Mouse (Mus musculus): ENCODE results near the gene Unc45a.

Unc45a gene

GRCm38 (mm10) chr7:80371041-80371751, 30.4 kb upstream of the Unc45a start, which contains the start of gene Man2a2:
Gene Man2a2, minus strand, starts transcription at chr7:80371375.
- POLR2A ChIA-PET: interaction anchor here in 3 of 4 experiments (0.6 to 3.8 kb wide), 41 partner anchors 9 to 489 kb away, joined by 3 to 31 read pairs (median 4); partner anchors contain the start of genes Hddc3 (in 3 of the 3), Rccd1 (in 2 of the 3), Cib1 (in 1 of the 3) and Gdpgp1 (in 1 of the 3)
- CTCF ChIA-PET: interaction anchor here (0.6 to 1.7 kb wide), 28 partner anchors 8 to 370 kb away, joined by 3 to 10 read pairs (median 4); partner anchors contain the start of genes Hddc3 (in 4 of the 4), Rccd1 (in 1 of the 4) and Unc45a (in 1 of the 4)

- POLR2A ChIA-PET: interaction anchor here in 3 of 4 experiments (0.6 to 3.8 kb wide), 41 partner anchors 9 to 490 kb away, joined by 3 to 31 read pairs (median 4); partner anchors contain the start of genes Hddc3 (in 3 of the 3), Rccd1 (in 2 of the 3), Cib1 (in 1 of the 3) and Gdpgp1 (in 1 of the 3)
- CTCF ChIA-PET: interaction anchor here (0.6 to 1.7 kb wide), 27 partner anchors 9 to 370 kb away, joined by 3 to 10 read pairs (median 4); partner anchors contain the start of genes Hddc3 (in 4 of the 4), Unc45a (in 2 of the 4) and Rccd1 (in 1 of the 4)
Observed at GRCm38 (mm10) chr7:80370649-80371040, 29.8 kb upstream of the Unc45a start.

- ChIA-PET POLR2A (interaction anchor here in 3 of 4 experiments (0.6 to 3.8 kb wide), 38 partner anchors 7 to 491 kb away, joined by 3 to 31 read pairs (median 4); partner anchors contain the start of genes Hddc3 (in 2 of the 3), Rccd1 (in 2 of the 3), Cib1 (in 1 of the 3) and Gdpgp1 (in 1 of the 3)), CTCF (interaction anchor here (0.7 to 2.4 kb wide), 26 partner anchors 9 to 371 kb away, joined by 3 to 10 read pairs (median 4); partner anchors contain the start of genes Hddc3 (in 4 of the 4), Rccd1 (in 1 of the 4) and Unc45a (in 1 of the 4))
Observed at GRCm38 (mm10) chr7:80369967-80370431, 29.2 kb upstream of the Unc45a start.

- ChIA-PET POLR2A (interaction anchor here in 3 of 4 experiments (0.6 to 3.8 kb wide), 21 partner anchors 8 to 816 kb away, joined by 3 to 31 read pairs (median 5); partner anchors contain the start of genes Rccd1 (in 2 of the 3), Blm (in 1 of the 3), Cib1 (in 1 of the 3) and Gdpgp1 (in 1 of the 3)), CTCF (interaction anchor here (0.6 to 2.4 kb wide), 11 partner anchors 8 to 215 kb away, joined by 3 to 11 read pairs (median 6); partner anchors contain the start of gene Hddc3 (in 2 of the 4))
Observed at GRCm38 (mm10) chr7:80369461-80369860, 28.7 kb upstream of the Unc45a start.

- POLR2A ChIA-PET: interaction anchor here in 3 of 4 experiments (0.7 to 3.8 kb wide), 19 partner anchors 9 to 816 kb away, joined by 3 to 31 read pairs (median 5); partner anchors contain the start of genes Blm (in 1 of the 3), Hddc3 (in 1 of the 3), Idh2 (in 1 of the 3) and Rccd1 (in 1 of the 3)
- CTCF ChIA-PET: interaction anchor here (0.5 to 2.4 kb wide), 16 partner anchors 9 to 238 kb away, joined by 3 to 11 read pairs (median 6); partner anchors contain the start of gene Hddc3 (in 2 of the 4)
Observed at GRCm38 (mm10) chr7:80368635-80369421, 28.0 kb upstream of the Unc45a start.

- POLR2A ChIA-PET: interaction anchor here in 2 of 4 experiments (0.9 to 3.8 kb wide), 11 partner anchors 9 to 237 kb away, joined by 3 to 31 read pairs (median 5); partner anchors contain the start of genes Hddc3 (in 1 of the 2) and Rccd1 (in 1 of the 2)
- CTCF ChIA-PET: interaction anchor here in 3 of 4 experiments (1.1 to 2.4 kb wide), 9 partner anchors 9 to 228 kb away, joined by 3 to 11 read pairs (median 5); partner anchors contain the start of genes Hddc3 (in 2 of the 3) and Unc45a (in 1 of the 3)
Observed at GRCm38 (mm10) chr7:80368009-80368408, 27.2 kb upstream of the Unc45a start.

GRCm38 (mm10) chr7:80367232-80367631, 26.4 kb upstream of the Unc45a start:
- POLR2A ChIA-PET: interaction anchor here in 2 of 4 experiments (1.0 to 3.3 kb wide), 6 partner anchors 9 to 168 kb away, joined by 3 to 11 read pairs (median 4); partner anchors contain the start of genes Blm (in 1 of the 2) and Rccd1 (in 1 of the 2)

GRCm38 (mm10) chr7:80365759-80366158, 25.0 kb upstream of the Unc45a start:
- POLR2A ChIA-PET: interaction anchor here in 1 of 4 experiments (1.0 to 1.8 kb wide), 4 partner anchors 21 to 468 kb away, joined by 3 to 5 read pairs (median 3); partner anchors contain the start of gene Blm
- CTCF ChIA-PET: interaction anchor here in 2 of 4 experiments (1.0 to 1.8 kb wide), 2 partner anchors 12 kb away, joined by 5 to 11 read pairs; no protein-coding TSS in a partner anchor

More at GRCm38 (mm10) chr7:80367232-80367631, 26.4 kb upstream of the Unc45a start:
- CTCF ChIA-PET: interaction anchor here in 3 of 4 experiments (1.1 to 2.4 kb wide), 6 partner anchors 10 to 227 kb away, joined by 3 to 11 read pairs (median 6); partner anchors contain the start of genes Hddc3 (in 1 of the 3) and Unc45a (in 1 of the 3)

GRCm38 (mm10) chr7:80360435-80360834, 19.6 kb upstream of the Unc45a start:
- ChIA-PET POLR2A (interaction anchor here in 3 of 4 experiments (0.7 to 1.5 kb wide), 6 partner anchors 10 to 206 kb away, joined by 3 to 4 read pairs (median 3); partner anchors contain the start of gene Man2a2 (in 1 of the 3)), CTCF (interaction anchor here in 2 of 4 experiments (0.6 to 1.4 kb wide), 3 partner anchors 12 to 64 kb away, joined by 3 to 5 read pairs (median 3); no protein-coding TSS in a partner anchor)

GRCm38 (mm10) chr7:80358039-80358438, 17.2 kb upstream of the Unc45a start:
- ChIA-PET POLR2A (interaction anchor here in 3 of 4 experiments (0.9 to 2.3 kb wide), 7 partner anchors 9 to 205 kb away, joined by 3 to 9 read pairs (median 4); partner anchors contain the start of gene Hddc3 (in 2 of the 3)), CTCF (interaction anchor here in 3 of 4 experiments (0.9 to 2.1 kb wide), 3 partner anchors 15 kb away, joined by 3 to 9 read pairs (median 3); partner anchors contain the start of gene Hddc3 (in 3 of the 3))

- POLR2A ChIA-PET: interaction anchor here in 3 of 4 experiments (0.5 to 2.3 kb wide), 9 partner anchors 10 to 204 kb away, joined by 3 to 9 read pairs (median 4); partner anchors contain the start of gene Hddc3 (in 1 of the 3)
- CTCF ChIA-PET: interaction anchor here in 3 of 4 experiments (0.6 to 2.1 kb wide), 6 partner anchors 14 to 565 kb away, joined by 3 to 9 read pairs (median 3); partner anchors contain the start of gene Hddc3 (in 2 of the 3)
Observed at GRCm38 (mm10) chr7:80357156-80357555, 16.4 kb upstream of the Unc45a start.

GRCm38 (mm10) chr7:80356351-80356750, 15.5 kb upstream of the Unc45a start:
- POLR2A ChIA-PET: interaction anchor here (0.5 to 2.3 kb wide), 20 partner anchors 8 to 246 kb away, joined by 3 to 9 read pairs (median 4); partner anchors contain the start of genes Hddc3 (in 3 of the 4), Rccd1 (in 1 of the 4) and Unc45a (in 1 of the 4)
- CTCF ChIA-PET: interaction anchor here in 3 of 4 experiments (0.6 to 2.1 kb wide), 7 partner anchors 14 to 141 kb away, joined by 3 to 9 read pairs (median 5); partner anchors contain the start of gene Hddc3 (in 1 of the 3)

GRCm38 (mm10) chr7:80352920-80353319, 12.1 kb upstream of the Unc45a start:
- CTCF ChIA-PET: interaction anchor here in 2 of 4 experiments (0.7 to 2.4 kb wide), 4 partner anchors 10 to 213 kb away, joined by 3 to 17 read pairs (median 3); partner anchors contain the start of genes Man2a2 (in 2 of the 2) and Hddc3 (in 1 of the 2)
- POLR2A ChIA-PET: interaction anchor here (0.6 to 2.7 kb wide), 13 partner anchors 10 to 201 kb away, joined by 3 to 11 read pairs (median 4); partner anchors contain the start of genes Rccd1 (in 3 of the 4) and Hddc3 (in 2 of the 4)

- ChIA-PET POLR2A (interaction anchor here in 2 of 4 experiments (0.5 to 1.4 kb wide), 6 partner anchors 9 to 89 kb away, joined by 3 to 4 read pairs (median 4); partner anchors contain the start of gene Rccd1 (in 1 of the 2)), CTCF (interaction anchor here in 2 of 4 experiments (1.2 to 1.5 kb wide), 2 partner anchors 27 to 210 kb away, joined by 4 read pairs; no protein-coding TSS in a partner anchor)
Observed at GRCm38 (mm10) chr7:80350808-80351207, 10.0 kb upstream of the Unc45a start.
